Mouse (Mus musculus) embryonic fibroblast, embryonic 13.5 days (primary cell): ENCODE data around the gene Gprasp1.

Source experiments
- CTCF ChIP-seq: IDR thresholded peaks from 2 replicates; pipeline ENCODE4 v1.5.1; 2011; ENCODE audit warnings: mild to moderate bottlenecking, control low read depth, low read length, moderate library complexity, borderline replicate concordance; ENCODE audit not compliant: insufficient read depth
- POLR2A ChIP-seq: IDR thresholded peaks from 2 replicates; pipeline ENCODE4 v1.6.1; 2011; ENCODE audit warnings: low read depth, mild to moderate bottlenecking, control low read depth, low read length, moderate library complexity

DNA sequence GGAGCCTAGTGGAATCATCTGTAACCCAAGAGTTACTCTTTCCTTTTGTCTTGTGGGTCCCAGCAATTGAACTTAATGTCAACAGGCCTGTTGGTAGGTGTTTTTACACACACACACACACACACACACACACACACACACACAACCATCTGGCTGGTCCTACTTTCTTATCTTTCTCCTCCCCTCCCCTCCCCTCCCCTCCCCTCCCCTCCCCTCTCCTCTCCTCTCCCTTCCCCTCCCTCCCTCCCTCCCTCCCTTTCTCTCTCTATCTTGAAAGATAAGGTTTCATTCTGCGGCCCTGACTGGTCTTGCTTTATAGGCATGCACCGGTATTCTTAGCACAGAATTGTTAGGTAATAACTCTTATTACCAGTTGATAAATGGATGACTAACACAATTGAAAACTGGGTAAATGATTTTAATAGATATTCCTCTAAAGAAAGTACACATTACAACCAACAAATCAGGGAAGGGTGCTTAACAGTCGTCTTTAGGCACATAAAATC is 25.6 kb downstream of the Gprasp1 start:
- TF ChIP-seq POLR2A (no peak), CTCF (no peak)
